Mouse (Mus musculus) embryo, embryonic 11 days (tissue): ENCODE measurements at regions not wholly inside any gene's neighbourhood (a gene's known extent, or its start where the extent isn't known, plus 50 kb on each side); places are given as distances from the start of the nearest gene placed in this dataset.
"Not testable (repeated sequence)": the region's sequence is repeated elsewhere in the genome, so short reads cannot be mapped to it uniquely, and the experiment has no call there.

ENCODE experiments used
- DNase-seq: peaks from one replicate; pipeline ENCODE4 v3.0.0-alpha.2; 2015

DNA sequence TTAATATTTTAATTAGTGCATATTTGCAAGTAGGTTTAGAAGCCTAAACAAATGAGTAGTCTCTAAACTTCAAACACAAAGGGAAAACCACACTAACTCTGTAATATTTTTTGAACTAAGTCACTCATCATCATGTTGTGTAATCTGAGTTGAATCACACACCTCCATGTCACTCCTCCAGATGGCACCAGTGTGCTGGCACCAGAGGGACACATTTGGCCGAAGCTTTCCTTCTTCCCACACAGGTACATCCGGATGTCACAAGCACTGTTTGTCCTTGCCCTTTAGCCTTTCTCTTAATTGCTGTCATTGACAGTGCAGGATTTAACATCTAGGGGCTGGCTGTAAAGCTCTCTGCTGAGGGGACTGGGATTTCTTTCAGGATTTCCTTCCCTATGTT is 256.7 kb upstream of the Ccdc54 start:
- DNase-seq: no peak

GRCm38 (mm10) chr16:50846505-50846904 is 255.6 kb upstream of the Ccdc54 start:
- peak; percentile 28 for DNase-seq

- peak; percentile 91 for DNase-seq
These were observed 251.0 kb upstream of the Ccdc54 start for GRCm38 (mm10) chr16:50841677-50842580.

DNA sequence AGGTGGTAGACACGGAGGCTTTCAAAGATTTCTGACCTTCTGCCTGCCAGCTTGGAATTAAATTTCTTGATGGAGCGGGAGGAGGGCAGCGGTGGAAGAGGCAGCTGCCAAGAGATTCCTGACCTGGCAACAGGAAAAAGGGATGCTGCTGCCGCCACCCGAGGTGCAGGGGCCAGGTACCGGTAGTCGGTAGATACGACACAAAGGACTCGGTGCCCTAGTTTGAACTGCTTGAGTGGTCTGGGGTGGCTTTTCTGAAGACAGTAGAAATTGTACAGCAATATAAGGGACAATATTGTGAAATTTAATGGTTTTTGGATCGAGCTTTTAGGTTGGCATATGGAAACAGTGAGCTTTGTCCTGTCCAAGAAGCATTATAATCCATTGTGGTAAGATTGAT is 250.3 kb upstream of the Ccdc54 start:
- DNase-seq: no peak

DNA sequence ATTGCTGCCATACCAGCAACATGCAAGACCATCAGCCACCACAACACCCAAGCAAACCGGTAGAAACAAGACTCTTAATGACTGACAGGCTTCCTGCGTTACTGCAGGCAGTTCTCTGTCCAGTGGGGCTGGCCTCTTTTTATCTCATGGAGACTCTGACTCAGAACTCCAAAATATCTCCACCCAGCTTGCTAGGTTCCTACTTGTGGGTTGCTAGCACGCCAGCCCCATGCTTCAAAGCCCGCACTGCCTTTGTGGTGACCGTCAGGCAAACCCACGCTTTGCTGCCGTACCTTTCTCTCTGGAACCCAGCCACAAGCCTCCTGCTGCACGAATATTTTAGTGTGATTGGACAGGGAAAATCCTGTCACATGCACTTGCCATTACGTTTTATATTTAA is 248.7 kb upstream of the Ccdc54 start:
- no peak for DNase-seq

GRCm38 (mm10) chr16:50837416-50837815 is 246.5 kb upstream of the Ccdc54 start:
- DNase-seq: no peak

- no peak for DNase-seq
These were observed 245.5 kb upstream of the Ccdc54 start for GRCm38 (mm10) chr16:50836457-50836856.

- DNase-seq: no peak
These were observed 242.4 kb upstream of the Ccdc54 start for GRCm38 (mm10) chr16:50833357-50833756.

DNA sequence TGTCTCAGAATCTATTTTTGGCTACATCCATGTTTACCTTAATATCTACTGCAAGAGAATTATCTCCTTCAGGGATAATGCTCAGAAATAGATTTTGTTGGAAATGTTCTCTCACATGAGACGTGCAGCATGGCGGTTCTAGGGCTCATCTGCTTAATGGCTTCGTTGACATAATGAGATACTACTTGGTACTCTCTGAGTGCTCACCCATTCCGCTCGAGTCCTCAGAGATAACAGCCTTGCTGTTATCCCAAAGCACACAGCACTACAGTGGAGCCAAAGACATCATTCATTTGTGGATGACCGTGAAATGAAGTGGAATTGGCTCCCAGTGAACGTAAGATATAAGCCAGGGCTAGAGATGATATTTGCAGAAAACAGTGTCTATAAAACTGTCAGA is 231.4 kb upstream of the Ccdc54 start:
- DNase-seq: no peak

GRCm38 (mm10) chr16:50814626-50815025 is 223.7 kb upstream of the Ccdc54 start:
- peak; percentile 6 for DNase-seq

DNA sequence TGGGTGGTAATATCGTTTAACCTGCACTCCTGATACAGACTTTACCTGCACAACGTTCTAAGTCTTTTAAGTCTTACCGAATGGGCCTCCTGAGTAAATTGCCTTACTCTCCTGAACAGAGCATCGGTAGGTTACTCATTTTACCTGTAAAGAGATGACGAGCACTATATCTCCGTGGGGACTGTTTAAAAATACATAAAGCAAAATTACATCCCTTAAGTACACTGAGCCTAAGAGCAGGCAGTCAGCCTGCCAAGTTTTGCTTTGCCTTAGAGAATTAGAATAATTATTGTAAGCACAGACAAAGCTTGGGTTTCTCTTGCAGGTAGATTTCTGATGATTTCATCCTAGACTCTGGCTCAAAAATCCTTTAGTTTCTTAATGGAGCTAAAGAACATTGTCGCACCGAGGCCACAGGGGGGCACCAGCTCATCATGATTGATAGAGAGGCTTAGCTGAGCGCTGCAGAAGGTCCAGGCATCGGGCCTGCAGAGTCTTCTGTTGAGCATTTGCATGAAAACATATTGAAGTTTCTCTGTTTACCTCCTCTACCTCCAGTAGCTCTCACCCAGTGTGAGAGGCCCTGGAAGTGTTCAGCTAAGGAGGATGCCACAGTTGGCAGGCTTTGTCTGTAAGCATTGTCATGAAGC is 208.3 kb upstream of the Ccdc54 start:
- DNase-seq: peak; percentile 81

- DNase-seq: no peak
These were observed 207.1 kb upstream of the Ccdc54 start for GRCm38 (mm10) chr16:50798095-50798494.

GRCm38 (mm10) chr16:50792960-50793359 is 202.0 kb upstream of the Ccdc54 start:
- no peak for DNase-seq

DNA sequence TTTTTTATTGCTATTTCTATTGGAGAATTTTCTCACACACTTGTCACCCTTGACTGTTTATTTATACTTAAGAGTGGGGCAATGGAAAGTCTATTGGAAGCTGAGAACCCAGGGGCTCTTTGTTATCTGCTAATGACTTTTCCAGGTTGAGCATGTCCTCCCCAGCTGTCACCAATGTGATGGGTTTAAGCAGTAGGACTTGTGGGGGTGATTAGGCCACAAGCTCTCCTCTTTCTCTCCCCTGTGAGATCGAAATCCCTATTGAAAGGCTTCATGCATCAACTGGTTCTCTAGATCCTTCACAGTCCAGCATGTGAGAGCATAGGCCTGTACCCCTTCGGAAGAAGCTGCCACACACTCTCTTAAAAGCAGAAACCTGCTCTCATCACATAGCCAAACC is 201.6 kb upstream of the Ccdc54 start:
- DNase-seq: no peak

DNA sequence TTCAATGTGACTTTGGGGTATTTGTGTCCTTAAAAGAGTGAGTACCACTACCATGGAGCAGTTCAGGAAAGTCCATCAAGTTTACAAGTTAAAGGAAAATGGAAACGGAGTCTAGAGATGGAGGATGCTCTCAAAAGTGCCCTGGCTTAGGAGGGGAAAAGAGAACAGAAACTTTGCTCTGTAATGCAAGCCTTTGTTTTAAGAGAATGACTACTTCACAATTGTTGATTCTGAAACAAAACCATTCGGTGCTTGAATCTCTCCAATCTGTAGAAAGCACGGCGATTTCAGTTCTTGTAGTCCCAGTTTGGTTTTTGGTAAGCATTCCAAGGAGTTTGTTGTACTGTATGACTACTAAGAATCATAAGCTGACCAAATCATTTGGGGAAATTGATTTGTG is 197.7 kb upstream of the Ccdc54 start:
- DNase-seq: no peak

DNA sequence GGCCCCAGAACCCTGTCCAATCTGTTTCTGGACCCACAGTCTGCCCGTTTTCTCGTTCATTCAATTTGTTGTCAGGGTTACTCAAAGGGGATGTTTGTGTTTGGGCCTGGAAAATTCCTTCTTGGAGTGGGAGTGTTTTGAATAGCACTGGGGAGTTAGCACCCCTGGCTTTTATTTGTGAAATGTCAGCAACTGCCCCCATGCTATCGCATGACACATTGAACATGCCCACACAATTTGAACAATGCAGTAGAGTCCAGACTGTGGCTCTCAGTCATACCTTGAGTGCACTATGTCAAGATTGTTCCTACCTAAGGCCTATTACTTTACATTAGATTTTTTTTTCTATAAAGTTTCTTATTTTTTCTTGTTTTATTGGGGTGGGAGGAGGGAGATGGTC is 195.2 kb upstream of the Ccdc54 start:
- no peak for DNase-seq

- DNase-seq: no peak
These were observed 194.4 kb upstream of the Ccdc54 start for GRCm38 (mm10) chr16:50785384-50785783.

GRCm38 (mm10) chr16:50784651-50785228 is 193.8 kb upstream of the Ccdc54 start:
- DNase-seq: no peak

DNA sequence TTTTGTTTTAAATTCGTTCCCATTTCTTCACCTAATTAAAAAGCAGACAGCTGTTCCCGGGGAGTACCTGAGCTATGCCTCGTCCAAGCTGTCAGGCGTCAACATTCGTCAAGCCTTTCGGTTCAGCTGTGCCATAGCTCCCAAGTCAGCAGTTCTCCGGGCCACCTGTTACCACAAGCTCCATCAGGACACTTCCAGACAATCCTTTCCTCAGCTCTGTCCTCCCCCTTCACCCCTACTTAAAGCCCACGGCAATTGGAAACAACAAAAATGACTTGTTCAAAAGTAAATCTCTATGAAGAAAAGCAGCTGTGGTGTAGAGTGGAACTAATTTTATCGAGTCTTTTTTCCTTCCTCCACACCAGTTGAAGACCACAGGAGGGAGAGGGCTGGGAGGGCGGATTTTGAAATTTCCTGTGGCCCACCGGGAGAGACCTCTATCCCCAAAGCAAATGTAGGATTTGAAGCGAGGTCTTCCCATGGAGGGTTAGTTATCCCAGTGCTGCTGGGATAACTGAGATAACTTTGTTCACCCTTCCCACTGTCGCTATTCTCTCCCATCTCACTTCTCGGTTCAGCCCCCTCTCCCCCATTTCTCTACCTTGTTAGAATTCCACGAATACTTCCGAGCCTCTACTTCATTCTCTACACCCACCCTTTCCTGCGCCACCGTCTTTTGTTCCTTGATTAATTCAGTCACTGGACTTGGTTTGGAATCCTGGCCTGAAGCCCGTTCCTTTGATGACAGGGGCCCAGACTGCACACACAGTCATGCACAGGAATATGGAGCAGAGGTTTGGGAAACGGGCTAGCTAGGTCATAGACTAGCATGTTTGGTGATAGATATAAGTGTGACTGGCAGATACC is 193.1 kb upstream of the Ccdc54 start:
- DNase-seq: peak; percentile 19

- no peak for DNase-seq
These were observed 192.3 kb upstream of the Ccdc54 start for GRCm38 (mm10) chr16:50783240-50783639.

DNA sequence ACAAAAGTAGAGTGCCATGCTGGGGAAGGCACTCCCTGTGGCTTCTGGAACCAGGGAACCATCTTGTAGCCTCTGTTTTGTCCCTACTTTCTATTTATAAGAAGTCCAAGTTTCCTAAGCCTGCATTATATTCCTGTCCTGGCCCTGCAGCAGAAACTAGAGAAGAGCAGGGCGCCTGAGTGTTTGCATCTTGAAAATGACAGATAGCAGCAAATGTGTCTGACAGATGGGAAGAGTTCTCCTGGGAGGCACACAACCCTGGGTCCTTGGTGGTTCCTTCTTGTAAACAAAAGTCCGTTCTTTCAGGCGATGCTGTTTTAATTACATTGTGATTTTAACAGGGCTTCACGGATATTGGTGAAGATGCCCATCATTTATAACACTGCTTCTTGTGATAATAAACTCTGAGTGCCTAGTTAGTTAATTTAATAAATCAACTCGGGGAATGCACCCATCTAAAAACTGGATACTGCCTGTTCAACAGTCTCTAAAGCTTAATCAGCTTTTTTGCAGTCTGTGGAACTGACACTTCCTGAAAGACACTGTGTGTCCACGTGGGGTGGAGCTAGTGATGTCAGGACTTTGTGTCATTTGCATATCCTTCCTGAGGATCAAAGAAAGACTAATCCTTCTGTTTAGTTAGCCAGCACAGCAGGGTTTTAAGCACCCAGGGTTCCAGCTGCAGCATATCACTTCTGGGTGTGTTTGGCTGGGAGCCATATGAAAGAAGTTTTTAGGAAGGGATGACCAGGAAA is 188.3 kb upstream of the Ccdc54 start:
- DNase-seq: peak; percentile 23

DNA sequence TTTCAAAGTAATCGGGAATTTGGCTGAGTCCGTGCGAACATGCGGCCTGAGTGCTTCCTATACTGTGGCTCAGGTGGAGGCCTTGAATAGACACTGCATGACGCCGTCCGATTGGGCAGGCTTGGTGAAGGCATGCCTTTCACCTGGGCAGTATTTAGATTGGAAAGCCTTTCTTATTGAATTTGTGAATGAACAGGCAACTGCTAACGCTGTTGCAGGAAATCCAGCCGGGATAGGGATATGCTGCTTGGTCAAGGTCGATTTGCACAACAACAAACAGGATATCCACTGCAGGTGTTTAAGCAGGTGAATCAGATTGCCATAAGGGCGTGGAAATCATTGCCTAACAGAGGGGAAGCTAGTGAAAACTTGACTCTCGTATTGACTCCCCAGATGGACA is 183.7 kb upstream of the Ccdc54 start:
- DNase-seq: not testable (repeated sequence)
